Mouse (Mus musculus) 3134 (cell line): Measurements from ENCODE around the gene Adra1d.
A peak's percentile ranks its signal among the peaks of the same experiment; 100 is the strongest.

Experiments
- DNase-seq: peaks from one replicate; pipeline ENCODE4 v3.0.0-alpha.2; 2011; ENCODE audit warnings: low spot score; ENCODE audit not compliant: insufficient read length; ENCODE audit errors: extremely low read depth

Adra1d gene

DNA sequence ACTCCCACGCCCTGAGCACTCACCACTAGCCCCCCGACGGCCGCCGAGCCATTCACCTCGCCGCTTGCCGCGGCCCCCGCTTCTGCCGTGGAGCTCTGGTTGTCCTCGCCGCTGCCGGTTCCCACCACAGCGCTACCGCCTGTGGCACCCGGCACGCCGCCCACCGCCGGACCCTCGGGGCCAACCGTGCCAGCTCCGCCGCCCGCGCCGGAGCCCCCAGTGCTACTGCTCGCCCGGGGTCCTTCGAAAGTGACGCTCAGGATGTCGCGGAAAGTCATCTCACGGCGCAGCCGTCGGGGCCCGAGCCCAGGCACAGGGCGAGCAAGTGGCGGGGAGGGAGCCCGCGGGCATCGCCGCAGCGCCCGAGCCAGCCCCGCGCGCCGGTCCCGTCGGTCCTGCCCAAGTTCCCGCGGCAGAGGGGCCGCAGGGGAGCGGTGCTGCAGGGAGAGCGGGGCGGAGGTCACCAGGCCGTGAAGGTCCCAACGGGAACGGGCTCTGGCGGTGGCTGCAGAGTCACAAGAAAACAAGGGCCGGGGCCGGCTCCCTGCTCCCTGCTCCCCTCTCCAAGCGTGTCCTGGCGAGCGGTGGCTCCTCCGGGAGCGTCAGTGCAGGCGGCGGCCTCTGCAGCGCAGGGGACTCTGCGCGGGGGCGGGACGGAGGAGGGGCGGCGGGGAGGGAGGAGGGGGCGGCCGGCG, at the start of gene Adra1d:
Gene Adra1d, minus strand, starts transcription at position 393 of the 695 bp plus-strand sequence.
- no peak for DNase-seq

DNA sequence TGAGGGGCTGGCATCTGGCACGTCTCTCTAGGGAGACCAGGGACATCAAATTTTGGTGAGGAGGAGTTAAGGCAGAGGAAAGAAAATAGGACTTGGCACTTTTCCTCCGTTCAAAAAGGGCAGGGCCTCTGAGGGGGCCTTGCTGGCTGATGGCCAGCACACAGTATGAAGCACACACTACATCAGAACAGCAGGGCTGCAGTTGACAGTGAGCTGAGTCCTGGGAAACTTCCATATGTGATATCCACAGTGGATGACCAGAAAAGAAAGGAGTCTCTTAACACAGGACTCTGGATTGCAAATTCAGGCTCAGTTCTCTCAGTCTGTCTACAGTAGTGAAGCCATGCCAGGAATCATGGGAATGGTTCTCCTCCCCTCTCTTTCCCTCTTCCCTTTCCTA, 39.8 kb upstream of the Adra1d start:
- no peak for DNase-seq

DNA sequence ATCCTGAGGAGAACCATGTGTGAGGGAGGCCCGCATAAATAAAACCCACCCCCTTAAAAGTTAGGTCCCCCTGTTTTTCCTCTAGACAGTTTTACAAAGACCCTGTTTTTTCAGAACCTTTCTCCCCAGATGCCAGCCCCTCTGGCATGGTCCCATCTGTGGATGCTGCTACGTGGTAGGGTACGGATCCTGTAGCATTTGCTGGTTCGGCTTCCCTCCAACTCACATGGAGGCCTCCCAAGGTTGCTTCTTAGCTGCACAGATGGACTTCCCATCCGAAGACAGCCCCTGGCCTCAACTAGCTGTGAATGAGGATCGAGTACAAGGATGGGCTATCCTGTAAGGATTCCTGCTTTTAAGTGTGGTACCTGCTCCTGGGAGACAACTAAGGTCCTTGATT, 32.8 kb upstream of the Adra1d start:
- no peak for DNase-seq

DNA sequence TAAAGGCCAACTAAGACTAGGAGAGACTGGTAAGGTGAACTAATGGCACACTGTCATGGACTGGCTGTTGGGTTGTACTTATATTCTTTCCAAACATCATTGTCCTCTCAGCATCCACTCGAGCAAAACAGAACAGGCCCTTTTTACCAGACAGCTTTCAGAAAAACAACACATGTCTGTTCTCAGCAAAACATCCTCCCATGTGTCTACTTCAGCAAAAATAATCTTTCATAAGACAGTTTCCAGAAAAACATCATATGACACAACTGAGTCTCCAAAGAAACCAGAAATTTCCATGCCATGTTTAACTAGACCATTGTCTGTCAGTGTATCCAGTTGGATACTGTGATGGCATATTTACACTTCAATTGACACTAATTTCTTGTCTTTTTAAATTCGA, 25.4 kb upstream of the Adra1d start:
- DNase-seq, result no peak

DNA sequence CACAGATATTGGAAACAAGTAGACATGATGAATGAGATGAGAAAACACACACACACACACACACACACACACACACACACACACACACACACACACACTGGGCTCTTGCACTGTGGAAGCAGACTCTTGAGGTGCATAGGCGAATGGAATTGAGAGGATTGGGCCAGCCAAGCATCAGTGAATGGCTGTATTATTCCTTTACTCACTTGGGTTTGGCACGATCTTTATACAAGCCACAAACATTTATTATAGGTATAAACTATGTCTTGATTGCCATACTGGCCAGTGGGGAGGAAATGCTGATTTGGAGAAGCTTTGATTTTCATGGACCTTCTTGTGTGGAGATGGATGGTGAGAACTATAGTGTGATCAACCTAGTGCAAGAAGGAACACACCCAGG, 19.4 kb upstream of the Adra1d start:
- no peak for DNase-seq

DNA sequence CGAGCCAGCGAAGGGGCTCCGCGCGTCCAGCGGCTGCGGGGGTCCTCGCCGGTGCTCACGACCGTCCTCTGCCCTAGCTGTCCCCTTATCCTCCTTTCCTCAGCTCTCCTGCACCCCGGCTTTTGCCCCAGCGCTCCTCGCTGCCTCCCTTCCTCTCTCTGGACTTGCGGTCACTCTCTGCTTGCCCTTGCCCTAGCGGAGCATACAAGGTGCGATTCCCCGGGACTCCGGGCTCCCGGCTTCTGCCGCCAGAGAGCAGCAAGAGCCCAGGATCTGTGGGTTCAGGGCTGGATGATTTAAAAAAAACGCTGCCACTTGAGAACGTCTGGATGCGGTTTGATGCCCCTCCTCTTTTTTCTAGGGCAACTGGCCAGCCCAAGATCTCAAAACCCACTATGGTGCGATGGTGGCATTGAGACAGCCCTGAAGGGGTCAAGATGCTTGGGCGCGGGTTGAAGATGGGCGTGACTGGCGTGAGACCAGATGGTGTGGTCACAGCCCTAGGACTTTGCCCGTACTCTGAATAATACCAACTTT, 571 bp upstream of the Adra1d start:
- peak; percentile 85 for DNase-seq

DNA sequence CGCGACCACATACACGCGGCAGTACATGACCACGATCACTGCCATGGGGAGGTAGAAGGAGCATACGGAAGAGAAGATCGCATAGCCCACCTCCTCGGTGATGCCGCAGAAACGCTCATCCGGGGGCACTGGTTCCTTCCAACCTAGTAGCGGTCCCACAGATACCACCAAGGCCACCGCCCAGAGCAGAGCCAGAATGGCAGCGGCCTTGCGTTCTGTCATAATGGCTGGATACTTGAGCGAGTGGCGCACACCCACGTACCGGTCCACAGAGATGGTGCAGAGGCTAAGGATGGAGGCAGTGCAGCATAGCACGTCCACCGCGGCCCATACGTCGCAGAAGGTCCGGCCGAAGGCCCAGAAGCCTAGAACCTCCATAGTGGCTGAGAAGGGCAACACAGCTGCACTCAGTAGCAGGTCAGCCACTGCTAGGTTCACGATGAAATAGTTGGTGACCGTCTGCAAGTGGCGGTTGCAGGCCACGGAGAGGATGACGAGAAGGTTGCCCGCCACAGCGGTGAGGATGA, 676 bp downstream of the Adra1d start:
- DNase-seq, result no peak

DNA sequence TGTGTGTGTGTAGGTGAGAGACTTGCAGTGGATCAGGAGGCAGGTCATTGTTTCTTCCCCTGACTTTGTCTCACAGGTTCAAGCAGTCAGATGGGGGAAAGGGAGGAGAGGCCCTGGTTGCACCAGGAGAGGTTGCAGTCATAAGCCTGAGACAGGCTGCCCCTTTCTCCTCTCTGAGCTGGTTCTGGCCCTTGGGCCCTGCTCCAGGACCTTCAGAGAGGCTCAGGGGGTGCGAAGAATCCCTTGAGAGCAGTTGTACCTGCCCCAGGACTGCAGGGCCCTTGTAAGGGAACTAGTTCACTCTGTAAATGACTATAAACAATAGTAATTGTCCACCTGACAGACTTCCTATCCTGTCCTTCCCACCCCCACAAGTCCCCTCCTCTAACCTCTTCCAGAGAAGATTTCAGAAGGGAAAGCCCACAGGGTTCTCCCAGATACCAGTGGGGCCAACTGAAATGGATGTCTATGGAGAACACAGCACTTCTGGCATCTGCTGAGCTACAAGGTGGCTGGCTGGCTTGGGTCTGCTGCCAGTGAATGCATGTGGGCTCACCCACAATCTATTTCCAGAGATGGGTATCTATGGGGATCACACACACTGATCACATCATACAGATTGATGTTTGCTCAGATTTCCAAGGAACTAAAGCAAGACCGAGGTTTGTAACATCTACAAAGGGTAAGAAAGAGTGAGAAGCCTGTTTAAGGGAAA, 1.7 kb downstream of the Adra1d start:
- no peak for DNase-seq

DNA sequence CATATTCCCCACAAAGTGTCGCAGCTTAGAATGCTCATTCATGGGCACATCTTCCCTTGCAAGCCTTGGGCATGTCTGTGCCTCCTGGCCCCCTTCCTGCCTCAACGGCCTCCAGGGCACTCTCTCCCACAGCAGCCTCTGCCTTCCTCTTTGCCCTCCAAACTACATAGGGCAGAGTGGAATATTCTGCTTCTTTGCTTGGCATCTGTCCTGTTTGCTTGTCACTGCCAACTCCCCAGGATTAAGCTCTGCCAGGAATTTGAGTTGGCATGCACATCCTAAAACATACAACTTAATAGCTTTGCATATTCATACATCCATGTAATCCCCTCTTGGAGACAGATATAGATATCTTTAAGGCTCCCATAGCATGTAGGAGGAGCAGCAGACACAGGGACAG, 4.2 kb downstream of the Adra1d start:
- DNase-seq, result no peak

DNA sequence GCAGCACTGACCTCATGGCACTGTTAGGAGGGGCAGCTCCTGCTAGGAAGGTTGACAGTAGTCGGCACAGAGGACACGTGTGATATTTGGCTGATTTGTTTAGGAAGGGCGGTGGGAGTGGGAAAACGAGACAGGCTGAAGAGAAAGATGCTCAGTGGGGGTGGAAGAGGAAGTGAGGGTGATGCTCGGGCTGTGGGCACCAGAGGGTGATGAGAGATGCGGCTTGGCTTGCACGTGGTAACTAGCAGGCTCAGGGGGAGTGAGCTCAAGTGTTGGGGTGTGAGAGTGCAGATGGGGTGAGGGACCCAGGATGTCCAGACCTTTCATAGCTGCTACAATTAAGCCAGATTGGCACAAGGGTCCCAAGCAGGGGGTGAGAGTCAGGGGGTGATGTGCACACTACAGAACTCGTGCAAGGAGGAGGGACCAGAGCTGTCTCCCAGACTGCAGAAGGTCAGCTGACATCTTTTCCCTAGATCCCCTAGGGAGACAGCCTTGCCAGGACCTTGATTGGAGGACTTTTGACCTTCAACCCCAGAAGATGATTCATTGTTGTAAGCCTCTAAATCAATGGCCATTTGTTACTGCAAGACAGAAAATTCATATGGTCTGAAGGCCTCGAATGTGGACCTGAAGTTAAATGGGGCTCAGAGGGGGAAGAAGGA, 9.2 kb downstream of the Adra1d start:
- no peak for DNase-seq

DNA sequence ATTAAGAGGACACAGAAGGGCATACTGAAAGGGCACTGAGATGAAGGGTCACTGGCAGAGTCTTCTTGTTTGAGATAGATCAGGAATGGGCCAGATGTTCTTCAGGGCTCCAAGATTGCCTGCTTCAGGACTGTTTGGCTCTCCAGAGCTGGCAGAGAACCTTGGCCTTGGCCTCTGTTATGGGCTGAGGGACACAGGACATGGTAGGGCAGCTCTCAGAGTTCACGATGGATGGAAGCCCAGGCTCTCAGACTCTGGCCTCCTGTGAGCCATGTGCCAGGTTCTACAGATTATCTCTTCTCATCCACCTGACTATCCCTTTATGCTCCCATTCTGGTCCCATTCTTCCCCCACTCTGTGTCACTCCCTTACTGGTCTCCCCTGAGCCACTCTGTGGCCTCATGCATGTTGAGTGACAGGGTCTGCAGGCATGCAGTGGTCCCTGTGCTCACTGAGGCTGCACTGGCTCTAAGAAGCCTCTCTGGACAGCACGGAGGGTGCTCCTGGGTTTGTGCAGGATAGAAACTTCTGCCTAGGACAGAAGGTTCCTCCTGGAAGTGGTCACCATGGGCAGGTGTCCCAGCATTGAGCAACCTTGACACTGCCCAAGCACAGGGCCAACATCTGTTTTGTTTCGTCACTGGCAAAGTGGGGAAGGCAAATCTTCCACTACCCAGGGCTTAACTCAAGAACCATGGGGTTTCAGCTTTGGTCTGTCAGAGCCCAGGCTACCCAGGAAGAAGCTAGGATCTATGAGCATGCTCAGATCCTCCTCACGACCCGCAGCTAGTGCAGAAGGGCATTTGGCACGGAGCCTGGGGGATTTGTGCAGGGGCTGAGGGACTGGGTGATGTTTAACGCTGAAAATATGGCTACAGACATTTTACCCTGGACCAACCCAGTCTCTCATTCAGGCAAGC, 10.1 kb downstream of the Adra1d start:
- DNase-seq, result no peak

DNA sequence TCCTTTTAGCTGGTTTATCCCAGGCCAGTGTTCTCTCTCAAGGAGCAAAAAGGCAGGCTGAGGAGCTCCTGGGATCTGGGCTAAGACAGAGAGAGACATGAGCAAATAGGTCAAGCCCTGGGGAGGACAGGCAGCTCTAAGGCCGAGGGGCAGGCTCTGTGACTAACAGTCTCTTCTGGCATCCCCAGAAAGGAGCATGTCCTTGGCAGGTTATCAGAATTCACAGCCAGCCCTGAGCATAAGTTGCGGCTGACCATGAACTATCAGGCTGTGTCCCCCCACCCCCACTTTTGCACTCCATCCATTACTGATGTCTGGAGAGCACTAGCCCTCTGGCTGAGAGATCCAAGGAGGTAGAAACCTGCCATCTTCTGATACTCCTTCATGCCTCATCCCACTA, 11.2 kb downstream of the Adra1d start:
- no peak for DNase-seq

DNA sequence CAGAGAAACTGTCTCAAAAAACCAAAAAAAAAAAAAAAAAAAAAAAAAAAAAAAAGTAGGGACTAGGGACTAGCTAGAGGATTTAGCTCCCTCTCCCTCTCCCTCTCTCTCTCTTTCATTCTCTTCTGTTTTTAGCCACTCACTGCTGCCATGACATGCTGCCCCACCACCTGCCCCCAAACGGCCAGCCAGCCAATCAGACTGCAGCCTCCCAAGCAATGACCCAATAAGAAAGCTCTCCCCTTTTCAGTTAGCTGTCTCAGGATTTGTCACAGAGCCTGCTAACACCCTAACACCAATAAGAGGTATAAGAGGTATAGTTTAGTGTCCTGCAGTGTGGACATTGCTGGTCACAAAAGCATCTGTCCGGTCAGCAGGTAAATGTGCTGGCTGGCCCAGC, 11.6 kb downstream of the Adra1d start:
- DNase-seq, result no peak

DNA sequence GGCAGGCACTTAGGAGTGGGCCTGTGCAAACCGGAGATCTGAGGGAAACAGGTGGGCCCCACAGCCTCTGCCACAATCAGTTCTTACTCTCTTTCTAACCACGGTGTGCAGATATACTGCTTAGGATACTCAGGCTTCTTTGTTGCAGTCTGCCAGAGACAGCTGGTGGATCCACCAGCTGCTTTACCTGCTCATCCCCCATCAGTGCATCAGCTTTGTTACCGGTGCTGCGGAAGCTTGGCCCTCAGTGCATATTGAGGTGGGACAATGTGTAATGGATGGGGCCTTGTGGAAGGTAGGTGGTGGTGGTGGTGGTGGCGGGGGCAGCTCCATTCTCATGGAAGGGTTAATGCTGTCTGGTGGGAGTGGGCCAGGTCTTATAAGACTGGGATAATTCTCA, 13.0 kb downstream of the Adra1d start:
- no peak for DNase-seq

DNA sequence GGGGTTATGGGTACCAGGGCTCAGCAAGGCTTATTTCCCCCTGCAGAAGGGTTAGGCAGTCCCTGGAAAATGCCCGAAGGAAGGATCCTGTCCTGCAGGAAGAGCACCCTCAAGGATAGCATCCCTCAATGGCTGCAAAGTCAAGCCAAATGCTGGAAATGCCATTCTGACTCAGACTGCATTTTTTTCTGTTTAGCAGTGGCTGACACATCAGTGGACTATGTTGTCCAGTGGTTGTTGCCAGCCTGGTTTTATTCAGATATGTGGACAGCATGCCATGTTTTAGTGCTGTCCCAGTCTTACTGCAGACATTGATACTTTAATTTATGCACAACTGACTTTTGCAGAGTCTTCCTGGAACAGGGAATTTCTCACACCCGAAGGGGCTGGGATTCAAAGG, 13.8 kb downstream of the Adra1d start:
- peak; percentile 73 for DNase-seq

DNA sequence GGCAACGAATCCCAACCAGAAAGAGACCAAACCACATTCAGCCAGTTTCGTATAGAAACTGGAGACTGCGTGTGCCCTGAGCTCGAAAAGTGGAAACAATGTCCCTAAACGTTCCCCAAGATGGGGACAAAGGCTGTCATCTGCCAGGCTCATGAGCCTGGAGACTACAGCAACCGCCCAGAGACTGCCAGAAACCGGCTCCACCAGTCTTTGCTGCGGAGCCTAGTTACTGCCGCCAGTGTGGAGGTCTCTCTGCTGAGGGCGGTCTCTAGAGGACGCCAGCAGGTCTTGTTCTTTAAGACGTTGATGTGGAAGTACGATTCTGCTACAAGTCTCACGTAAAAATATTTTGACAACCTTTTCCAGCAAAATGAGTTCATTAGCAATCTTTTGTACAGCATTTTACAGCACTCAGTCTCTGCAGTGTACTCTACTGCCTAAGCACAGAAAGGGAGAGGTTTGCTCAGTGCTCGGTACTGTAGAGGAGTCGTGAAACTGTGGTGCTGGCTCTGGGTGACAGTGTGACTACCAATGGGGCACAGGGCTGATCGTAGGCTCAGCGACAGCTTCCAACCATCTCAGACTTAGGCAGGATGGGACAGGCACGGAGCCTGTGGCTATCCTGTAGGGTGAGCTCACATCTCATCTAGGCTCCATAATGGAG, 15.2 kb downstream of the Adra1d start:
- DNase-seq, result no peak

DNA sequence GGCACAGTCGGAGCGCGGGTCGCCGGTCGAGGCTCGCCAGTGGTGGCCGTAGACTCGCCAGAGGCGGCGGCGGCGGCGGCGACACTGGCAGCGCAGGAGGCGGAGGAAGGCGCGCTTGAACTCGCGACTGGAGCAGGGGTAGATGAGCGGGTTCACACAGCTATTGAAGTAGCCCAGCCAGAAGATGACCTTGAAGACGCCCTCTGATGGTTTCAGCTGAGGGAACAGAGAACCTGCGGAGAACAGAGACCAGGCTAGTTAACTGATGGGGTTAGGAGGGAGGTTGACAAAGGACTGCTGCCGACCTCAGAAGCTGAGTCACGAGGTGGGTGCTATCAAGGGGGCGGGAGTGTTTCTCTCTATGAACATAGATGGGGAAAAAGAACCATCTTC, 15.8 kb downstream of the Adra1d start:
- DNase-seq, result no peak

DNA sequence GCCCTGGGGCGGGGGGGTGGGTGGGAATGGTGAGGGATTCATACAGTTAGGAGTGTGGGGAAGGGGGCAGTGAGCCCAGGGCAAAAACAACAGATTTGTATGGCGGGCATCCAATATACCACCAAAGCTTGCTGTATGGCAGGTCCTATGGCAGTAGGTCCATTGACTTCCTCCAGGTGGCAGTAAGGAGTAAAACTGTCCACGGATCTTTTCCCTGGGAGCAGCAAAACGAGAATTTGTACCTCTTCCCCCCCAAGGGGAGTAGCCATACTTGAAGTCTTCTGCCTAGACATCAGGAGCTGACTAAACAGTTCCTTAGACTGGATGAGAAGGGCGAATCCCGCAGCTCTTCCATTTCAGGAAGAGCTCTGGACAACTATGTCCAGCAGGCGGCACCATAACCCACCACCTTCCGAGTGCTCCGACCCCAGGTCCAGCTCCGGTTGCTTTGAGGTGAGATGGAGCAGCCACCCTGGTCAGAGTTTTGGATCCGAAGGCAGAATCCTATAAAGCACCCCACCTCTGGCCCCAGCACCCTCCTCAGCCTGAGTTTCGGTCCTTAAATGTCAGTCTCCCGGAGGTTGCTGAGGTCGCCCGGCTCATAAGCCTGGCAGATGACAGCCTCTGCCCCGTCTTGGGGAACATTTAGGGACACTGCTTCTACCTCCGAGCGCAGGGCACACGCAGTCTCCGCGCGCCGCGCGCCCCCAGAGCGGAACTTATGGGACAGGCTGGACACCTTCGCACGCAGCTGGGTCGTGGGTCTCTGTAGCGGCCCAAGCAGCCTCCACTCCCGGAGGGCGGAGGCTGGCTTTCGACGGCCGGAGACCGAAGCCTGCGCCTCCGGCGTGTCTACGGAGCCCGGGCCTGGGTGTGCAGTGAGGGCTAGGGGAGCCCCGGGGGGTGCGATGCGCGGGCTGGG, 16.4 kb downstream of the Adra1d start:
- DNase-seq, result no peak

DNA sequence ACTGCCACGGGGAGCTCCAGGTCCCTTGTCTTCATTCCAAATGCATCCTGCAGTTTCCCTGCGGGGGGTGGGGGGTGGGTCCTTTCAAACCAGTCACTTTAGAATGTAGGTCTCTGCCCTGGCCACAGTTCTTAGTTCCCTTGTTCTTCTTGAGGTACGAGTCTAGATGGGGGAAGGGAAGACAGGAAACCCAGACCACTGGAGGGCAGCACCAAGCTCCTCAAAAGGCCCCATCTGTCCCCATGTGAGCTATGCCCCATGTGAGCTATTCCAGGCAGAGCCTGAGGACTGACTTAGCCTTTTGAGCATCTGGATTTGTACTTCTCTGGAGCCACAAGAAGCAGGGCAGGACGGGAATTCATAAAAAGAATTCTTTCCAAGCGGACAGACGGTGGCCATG, 19.6 kb downstream of the Adra1d start:
- DNase-seq, result no peak
